Mouse (Mus musculus): ENCODE data around the gene Chil6.

The Chil6 gene

GRCm38 (mm10) chr3:106406082-106406481, at the start of gene Chil6:
TSS of gene Chil6 (minus strand) at chr3:106406182.
- DNase-seq, result no peak

GRCm38 (mm10) chr3:106452616-106453015, 46.6 kb upstream of the Chil6 start:
- DNase-seq, result no peak

GRCm38 (mm10) chr3:106449567-106449966, 43.6 kb upstream of the Chil6 start:
- no peak for DNase-seq

- no peak for DNase-seq
Observed at GRCm38 (mm10) chr3:106448995-106449394, 43.0 kb upstream of the Chil6 start.

- DNase-seq, result peak; percentile 27 to 52
Observed at GRCm38 (mm10) chr3:106448571-106448970, 42.6 kb upstream of the Chil6 start.

All from kidney, postnatal 36 days (tissue).